Mouse (Mus musculus) ES-E14 (cell line): Measurements from ENCODE around the gene Mllt11.

ENCODE experiments used
- MAFK ChIP-seq: IDR thresholded peaks from 2 replicates; pipeline ENCODE4 v1.6.1; 2014; ENCODE audit warnings: mild to moderate bottlenecking, low read depth, low read length, inconsistent platforms; ENCODE audit not compliant: insufficient read depth
- ZC3H11A ChIP-seq: IDR thresholded peaks from 2 replicates; pipeline ENCODE4 v1.6.1; 2012; ENCODE audit warnings: low read depth, mild to moderate bottlenecking, inconsistent platforms, low read length, borderline replicate concordance
- ZNF384 ChIP-seq: IDR thresholded peaks from 2 replicates; pipeline ENCODE4 v1.6.1; 2012; ENCODE audit warnings: low read depth, low read length, inconsistent platforms

DNA sequence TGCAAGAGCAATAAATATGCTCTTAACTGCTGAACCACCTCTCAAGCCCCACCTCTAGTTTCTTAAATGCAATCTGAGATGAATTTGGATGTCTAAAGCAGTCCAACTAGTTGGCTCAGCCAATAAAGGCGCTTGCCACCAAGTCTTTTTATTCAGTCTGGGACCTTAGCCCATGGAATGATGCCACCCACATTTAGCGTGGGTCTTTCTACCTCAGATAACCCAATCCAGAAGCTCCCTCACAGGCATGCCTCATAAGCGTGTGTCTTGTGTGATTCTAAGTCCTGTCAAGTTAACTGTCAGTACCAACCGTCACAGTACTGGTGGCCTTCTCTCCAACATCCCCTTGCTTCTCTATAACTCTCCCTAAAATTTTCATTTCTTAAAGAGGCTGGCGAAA is 53.0 kb downstream of the Mllt11 start:
- TF ChIP-seq ZNF384 (no peak), MAFK (no peak), ZC3H11A (no peak)
